Mouse (Mus musculus) myocyte (in vitro differentiated cells): ENCODE measurements around the gene Aup1. TPM values are rescaled to one million over a fixed set of nuclear protein-coding genes. Genes with fewer than 3 reads are reported as not detected.

Source experiments
- H3K27me3 ChIP-seq: one replicate; pipeline ENCODE4 v1.6.1; 2011; ENCODE audit not compliant: control insufficient read depth, insufficient read depth, insufficient read length
- H3K36me3 ChIP-seq: one replicate; pipeline ENCODE4 v1.6.1; 2011; ENCODE audit not compliant: control insufficient read depth, insufficient read depth
- H3K4me2 ChIP-seq: one replicate; pipeline ENCODE4 v1.6.1; 2011; ENCODE audit warnings: low read depth, control low read depth
- H3K4me3 ChIP-seq: one replicate; pipeline ENCODE4 v1.5.1; 2011; ENCODE audit warnings: mild to moderate bottlenecking, control low read depth, moderate library complexity
- H3K79me2 ChIP-seq: one replicate; pipeline ENCODE4 v1.6.1; 2011; ENCODE audit not compliant: control insufficient read depth, insufficient read depth
- H3ac ChIP-seq: one replicate; pipeline ENCODE4 v1.6.1; 2011; ENCODE audit not compliant: control insufficient read depth, insufficient read length
- CEBPB ChIP-seq: IDR thresholded peaks from 2 replicates; pipeline ENCODE4 v1.6.1; 2011; ENCODE audit warnings: mild to moderate bottlenecking, moderate library complexity; ENCODE audit not compliant: poor library complexity, insufficient read depth, severe bottlenecking
- E2F4 ChIP-seq: IDR thresholded peaks from one replicate; pipeline ENCODE4 v1.6.1; 2011; ENCODE audit warnings: mild to moderate bottlenecking, control low read depth, moderate library complexity; ENCODE audit not compliant: insufficient read depth
- MAX ChIP-seq: IDR thresholded peaks from one replicate; pipeline ENCODE4 v1.6.1; 2011; ENCODE audit warnings: low read depth, mild to moderate bottlenecking, control low read depth
- MYOD1 ChIP-seq, 3 experiments: IDR thresholded peaks; one replicate each; pipeline ENCODE4 v1.6.1; 2011; ENCODE audit warnings: control low read depth in 2 of 3, low read depth in 2 of 3, mild to moderate bottlenecking in 2 of 3, moderate library complexity in 1 of 3; ENCODE audit not compliant: insufficient read length in 2 of 3, control insufficient read depth in 1 of 3
- MYOG ChIP-seq, 3 experiments: IDR thresholded peaks; one replicate each; pipeline ENCODE4 v1.6.1; 2011; ENCODE audit warnings: control low read depth in 2 of 3, low read depth in 2 of 3, mild to moderate bottlenecking in 2 of 3; ENCODE audit not compliant: insufficient read length in 2 of 3, control insufficient read depth in 1 of 3, insufficient read depth in 1 of 3
- POLR2A ChIP-seq: IDR thresholded peaks from one replicate; pipeline ENCODE4 v1.6.1; 2011; ENCODE audit warnings: low read depth, mild to moderate bottlenecking, control low read depth, moderate library complexity; ENCODE audit not compliant: insufficient read length
- POLR2AphosphoS2 ChIP-seq: IDR thresholded peaks from one replicate; pipeline ENCODE4 v1.6.1; 2011; ENCODE audit warnings: low read depth, control low read depth; ENCODE audit not compliant: insufficient read length
- REST ChIP-seq: IDR thresholded peaks from one replicate; pipeline ENCODE4 v1.6.1; 2011; ENCODE audit warnings: mild to moderate bottlenecking, control low read depth, moderate library complexity; ENCODE audit not compliant: insufficient read depth, insufficient read length
- SRF ChIP-seq: IDR thresholded peaks from one replicate; pipeline ENCODE4 v1.6.1; 2011; ENCODE audit warnings: low read depth; ENCODE audit not compliant: control insufficient read depth, insufficient read length
- TCF12 ChIP-seq: IDR thresholded peaks from one replicate; pipeline ENCODE4 v1.6.1; 2011; ENCODE audit warnings: mild to moderate bottlenecking, control low read depth; ENCODE audit not compliant: poor library complexity, insufficient read depth, severe bottlenecking
- TCF3 ChIP-seq: IDR thresholded peaks from one replicate; pipeline ENCODE4 v1.6.1; 2011; ENCODE audit warnings: low read depth, control low read depth; ENCODE audit not compliant: insufficient read length
- USF1 ChIP-seq: IDR thresholded peaks from one replicate; pipeline ENCODE4 v1.6.1; 2011; ENCODE audit warnings: low read depth, mild to moderate bottlenecking, control low read depth, moderate library complexity
- polyA plus RNA-seq: library from polyadenylated mRNA; unstranded; fragments of >200 nt; fragmentation: generic; extraction: Trizol; gene quantifications from one replicate; pipeline ENCODE4 v1.2.1, GENCODE M21; 2012; ENCODE audit warnings: missing spikeins

Aup1 gene
- polyA plus RNA-seq, 1 experiment, result 199 TPM

- no peak overlapping the region for H3ac ChIP-seq
- H3K4me3 ChIP-seq, result no peak overlapping the region
- no peak overlapping the region for H3K4me2 ChIP-seq
- H3K79me2 ChIP-seq, result no peaks in the 10 kb centered on the region
- TF ChIP-seq MYOG (IDR thresholded peaks at IDR 0.05; ENCODE audit: control insufficient read depth in 1 of 3, insufficient read depth in 1 of 3, insufficient read length in 2 of 3, low read depth in 2 of 3), result no peak
- no peak for TF ChIP-seq E2F4
- TF ChIP-seq USF1, result no peak
- no peak for TF ChIP-seq CEBPB
- TF ChIP-seq SRF, result no peak
- no peak for TF ChIP-seq TCF3
- no peak for TF ChIP-seq REST
- no peak for TF ChIP-seq POLR2A
- TF ChIP-seq MYOD1 (IDR thresholded peaks at IDR 0.05; ENCODE audit: control insufficient read depth in 1 of 3, insufficient read length in 2 of 3, low read depth in 2 of 3), result no peak
- no peak for TF ChIP-seq POLR2AphosphoS2
- TF ChIP-seq MAX, result no peak
- no peak for TF ChIP-seq TCF12
- H3K27me3 ChIP-seq, result no peaks in the 10 kb centered on the region
- no peaks in the 10 kb centered on the region for H3K36me3 ChIP-seq
These were observed 10.8 kb upstream of the Aup1 start for GRCm38 (mm10) chr6:83043561-83043960.

DNA sequence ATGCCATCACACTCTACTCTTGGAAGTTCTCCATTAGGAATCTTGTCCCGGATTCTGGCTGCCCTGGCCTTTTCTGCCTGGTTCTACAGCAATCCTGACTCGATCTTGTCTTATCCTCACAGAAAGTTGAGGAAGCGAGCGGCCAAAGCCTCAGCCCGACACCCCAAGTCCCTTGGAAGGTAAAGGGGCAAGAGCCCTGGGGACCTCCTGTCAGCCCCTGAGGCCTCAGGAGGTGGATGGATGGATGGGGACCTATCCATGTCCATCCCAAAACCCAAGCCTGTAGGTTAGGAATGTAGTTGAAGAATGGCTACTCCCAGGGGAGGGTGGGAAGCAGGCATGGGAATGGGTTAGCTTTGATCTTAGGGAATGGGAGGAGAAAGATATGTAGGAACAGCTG lies 10.3 kb upstream of the Aup1 start:
- no peak overlapping the region for H3K4me3 ChIP-seq
- no peak for TF ChIP-seq POLR2A
- TF ChIP-seq SRF, result no peak
- TF ChIP-seq MAX, result no peak
- no peak for TF ChIP-seq CEBPB
- TF ChIP-seq E2F4, result no peak
- no peak for TF ChIP-seq POLR2AphosphoS2
- TF ChIP-seq TCF12, result no peak
- TF ChIP-seq USF1, result no peak
- TF ChIP-seq TCF3, result no peak
- TF ChIP-seq MYOG (IDR thresholded peaks at IDR 0.05; ENCODE audit: control insufficient read depth in 1 of 3, insufficient read depth in 1 of 3, insufficient read length in 2 of 3, low read depth in 2 of 3), result no peak
- no peak for TF ChIP-seq REST
- no peak for TF ChIP-seq MYOD1 (IDR thresholded peaks at IDR 0.05; ENCODE audit: control insufficient read depth in 1 of 3, insufficient read length in 2 of 3, low read depth in 2 of 3)
- no peaks in the 10 kb centered on the region for H3K27me3 ChIP-seq
- no peaks in the 10 kb centered on the region for H3K36me3 ChIP-seq
- no peaks in the 10 kb centered on the region for H3K79me2 ChIP-seq
- no peak overlapping the region for H3ac ChIP-seq
- H3K4me2 ChIP-seq, result no peak overlapping the region

DNA sequence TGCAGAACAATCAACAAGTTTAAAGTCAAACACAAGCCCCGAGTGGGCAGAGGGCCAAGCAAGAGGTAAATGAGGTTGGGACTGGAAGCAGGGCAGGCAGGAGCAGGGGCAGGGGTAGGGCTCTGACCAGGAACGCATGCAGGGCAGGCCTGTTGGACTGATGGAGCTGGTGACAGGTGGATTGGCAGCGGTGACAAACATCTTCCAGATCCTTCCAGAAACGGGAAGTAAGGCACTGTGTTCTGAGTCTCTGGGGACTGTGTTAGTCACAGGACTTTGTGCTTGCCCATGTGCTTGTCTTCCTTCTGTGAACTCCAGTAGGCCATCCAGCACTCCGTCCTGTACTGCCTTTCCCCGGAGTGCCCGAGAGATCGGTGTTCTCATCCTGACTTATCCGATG lies 9.6 kb upstream of the Aup1 start:
- H3K27me3 ChIP-seq, result no peaks in the 10 kb centered on the region
- no peak overlapping the region for H3K4me2 ChIP-seq
- H3ac ChIP-seq, result no peak overlapping the region
- no peak overlapping the region for H3K4me3 ChIP-seq
- H3K79me2 ChIP-seq, result no peaks in the 10 kb centered on the region
- no peaks in the 10 kb centered on the region for H3K36me3 ChIP-seq
- TF ChIP-seq MYOD1 (IDR thresholded peaks at IDR 0.05; ENCODE audit: control insufficient read depth in 1 of 3, insufficient read length in 2 of 3, low read depth in 2 of 3) (no peak), SRF (no peak), REST (no peak), MYOG (IDR thresholded peaks at IDR 0.05; ENCODE audit: control insufficient read depth in 1 of 3, insufficient read depth in 1 of 3, insufficient read length in 2 of 3, low read depth in 2 of 3) (no peak), POLR2AphosphoS2 (no peak), E2F4 (no peak), USF1 (no peak), TCF3 (no peak), TCF12 (no peak), POLR2A (no peak), CEBPB (no peak), MAX (no peak)

DNA sequence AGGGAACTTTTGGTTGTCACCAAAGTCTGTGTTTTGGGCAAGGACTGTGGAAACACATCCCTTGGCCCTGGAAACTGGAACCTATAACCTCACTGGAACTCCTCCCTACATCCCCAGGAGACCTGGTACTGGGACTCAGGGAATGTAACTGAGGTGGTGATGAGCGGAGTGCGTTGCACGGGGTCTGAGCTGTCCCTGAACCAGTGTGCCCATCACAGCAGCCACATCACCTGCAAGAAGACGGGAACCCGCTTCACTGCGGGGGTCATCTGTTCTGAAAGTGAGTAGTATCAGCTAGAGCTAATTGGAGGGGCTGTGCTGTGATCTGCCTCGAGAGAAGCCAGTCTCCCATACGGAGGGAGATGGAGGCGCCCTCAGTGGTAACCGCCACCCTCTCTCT lies 5.0 kb upstream of the Aup1 start:
- Histone ChIP-seq H3K36me3 (peaks cover 8% of the 10 kb centered on the region), H3K79me2 (peaks cover 25% of the 10 kb centered on the region), H3K27me3 (no peaks in the 10 kb centered on the region), H3K4me2 (no peak overlapping the region), H3ac (no peak overlapping the region), H3K4me3 (no peak overlapping the region)
- no peak for TF ChIP-seq TCF12
- peak; percentile 59 for TF ChIP-seq POLR2AphosphoS2

DNA sequence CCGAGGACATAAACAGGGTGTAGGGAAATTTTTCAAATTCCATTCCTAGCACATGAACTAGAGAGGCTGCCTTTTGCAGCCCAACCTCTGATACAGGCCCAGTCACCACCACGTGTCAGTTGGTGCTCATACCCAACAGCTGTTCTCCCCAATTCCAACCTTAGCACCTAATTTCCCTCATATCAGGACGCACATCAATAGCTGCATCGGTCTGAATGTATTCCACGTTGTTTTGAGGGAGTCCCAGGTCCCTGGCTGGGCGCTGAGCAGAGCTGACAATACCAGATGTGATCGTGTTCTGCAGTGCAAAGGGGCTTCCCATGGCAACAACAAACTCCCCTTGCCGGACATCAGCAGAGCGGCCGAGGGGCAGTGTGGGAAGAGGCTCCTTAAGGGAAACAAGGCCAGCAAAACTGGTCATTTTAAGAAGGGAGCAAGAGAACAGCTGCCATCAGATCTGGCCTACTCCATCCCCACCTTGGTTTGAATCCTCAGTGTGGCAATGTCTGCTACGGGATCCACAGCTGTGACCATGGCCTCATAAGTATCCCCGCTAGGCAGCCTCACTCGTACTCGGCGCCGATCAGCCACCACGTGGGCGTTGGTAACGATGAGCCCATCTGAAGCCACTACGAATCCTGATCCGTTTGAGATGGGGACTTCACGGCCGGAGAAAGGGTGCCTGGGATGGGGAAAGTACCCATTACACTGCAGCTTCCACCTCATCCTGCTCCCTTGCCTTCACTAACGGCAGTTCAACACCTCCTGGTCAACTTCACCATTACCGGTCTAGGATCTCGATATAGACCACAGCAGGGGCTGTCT lies 973 bp upstream of the Aup1 start:
- peaks cover 21% of the 10 kb centered on the region for H3K36me3 ChIP-seq
- TF ChIP-seq SRF (no peak), MYOD1 (IDR thresholded peaks at IDR 0.05; ENCODE audit: control insufficient read depth in 1 of 3, insufficient read length in 2 of 3, low read depth in 2 of 3) (peak; percentile 33 to 87 (median 78)), CEBPB (no peak), E2F4 (no peak), TCF3 (no peak), USF1 (peak; percentile 63), REST (no peak), POLR2A (peak; percentile 37), MYOG (IDR thresholded peaks at IDR 0.05; ENCODE audit: control insufficient read depth in 1 of 3, insufficient read depth in 1 of 3, insufficient read length in 2 of 3, low read depth in 2 of 3) (peak; percentile 33 to 85 (median 58)), TCF12 (no peak), POLR2AphosphoS2 (peak; percentile 12), MAX (peak; percentile 78)
- H3K4me3 ChIP-seq, result peak overlapping the region; percentile 100

More for the DNA sequence above, 973 bp upstream of the Aup1 start:
- Histone ChIP-seq H3ac (peak overlapping the region; percentile 78), H3K79me2 (peaks cover 43% of the 10 kb centered on the region), H3K4me2 (peak overlapping the region; percentile 82), H3K27me3 (no peaks in the 10 kb centered on the region)
